Mouse (Mus musculus): ENCODE results near the gene Mtx3. TPM values are rescaled to one million over a fixed set of nuclear protein-coding genes. Genes with fewer than 3 reads are reported as not detected.

The Mtx3 gene
- polyA plus RNA-seq, 1 experiment: 5.0 TPM

DNA sequence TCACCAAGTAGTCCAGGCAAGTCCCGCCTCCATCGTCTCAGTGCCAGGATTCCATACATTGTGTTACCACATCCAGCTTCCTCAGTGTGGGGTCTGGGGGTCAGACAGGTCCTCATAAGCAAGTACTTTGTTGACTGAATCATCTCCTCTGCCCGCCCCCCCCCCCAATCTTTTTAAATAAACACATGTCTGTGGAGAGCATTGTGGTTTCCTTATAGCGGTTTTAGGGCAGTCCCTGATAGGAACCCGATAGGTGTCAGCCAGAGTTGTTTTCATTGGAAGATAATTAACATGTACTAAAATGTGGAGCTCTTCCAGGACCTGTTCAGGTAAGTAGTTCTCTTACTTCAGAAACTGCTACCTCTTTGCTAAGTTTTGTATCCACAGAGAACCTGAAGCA, 14.2 kb downstream of the Mtx3 start:
- Histone ChIP-seq H3K4me3 (ENCODE audit: insufficient read depth, low read depth, low read length) (no peak overlapping the region), H3K27ac (ENCODE audit: insufficient read depth, low read depth, low read length) (no peak overlapping the region), H3K36me3 (ENCODE audit: control insufficient read depth, insufficient read depth, low read length) (no peaks in the 10 kb centered on the region), H3K4me1 (ENCODE audit: control insufficient read depth, insufficient read depth, low read length) (no peaks in the 10 kb centered on the region), H3K27me3 (replicated peaks; ENCODE audit: control insufficient read depth, insufficient read depth, low read length) (no peaks in the 10 kb centered on the region)
- TF ChIP-seq POLR2A (IDR thresholded peaks at IDR 0.05; ENCODE audit: low read depth, low read length) (no peak), CTCF (conservative IDR thresholded peaks at IDR 0.05; ENCODE audit: insufficient read depth, insufficient read length, low read depth, low read length) (no peak)
- 77% methylated on average over 5 of the region's 5 CpGs for WGBS
- DNase-seq: no peak

DNA sequence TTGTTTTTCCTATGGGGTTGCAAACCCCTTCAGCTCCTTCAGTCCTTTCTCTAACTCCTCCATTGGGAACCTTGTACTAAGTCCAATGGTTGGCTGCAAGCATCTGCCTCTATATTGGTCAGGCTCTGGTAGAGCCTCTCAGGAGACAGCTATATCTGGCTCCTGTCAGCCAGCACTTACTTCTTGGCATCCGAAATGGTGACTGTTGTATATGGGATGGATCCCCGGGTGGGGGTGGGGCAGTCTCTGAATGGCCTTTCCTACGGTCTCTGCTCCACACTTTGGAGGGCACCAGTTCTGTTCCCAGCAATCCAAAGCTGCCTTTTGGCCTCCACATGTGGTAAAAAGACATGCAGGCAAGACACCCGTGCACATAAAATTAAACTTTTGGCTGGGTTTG, 15.4 kb downstream of the Mtx3 start:
- DNase-seq: no peak
- TF ChIP-seq POLR2A (IDR thresholded peaks at IDR 0.05; ENCODE audit: low read depth, low read length): no peak
- TF ChIP-seq CTCF (conservative IDR thresholded peaks at IDR 0.05; ENCODE audit: insufficient read depth, insufficient read length, low read depth, low read length): no peak
- H3K27me3 ChIP-seq (replicated peaks; ENCODE audit: control insufficient read depth, insufficient read depth, low read length): no peaks in the 10 kb centered on the region
- H3K36me3 ChIP-seq (ENCODE audit: control insufficient read depth, insufficient read depth, low read length): no peaks in the 10 kb centered on the region
- H3K4me1 ChIP-seq (ENCODE audit: control insufficient read depth, insufficient read depth, low read length): no peaks in the 10 kb centered on the region
- no peak overlapping the region for H3K4me3 ChIP-seq (ENCODE audit: insufficient read depth, low read depth, low read length)
- 80% methylated on average over 4 of the region's 4 CpGs for WGBS
- no peak overlapping the region for H3K27ac ChIP-seq (ENCODE audit: insufficient read depth, low read depth, low read length)

DNA sequence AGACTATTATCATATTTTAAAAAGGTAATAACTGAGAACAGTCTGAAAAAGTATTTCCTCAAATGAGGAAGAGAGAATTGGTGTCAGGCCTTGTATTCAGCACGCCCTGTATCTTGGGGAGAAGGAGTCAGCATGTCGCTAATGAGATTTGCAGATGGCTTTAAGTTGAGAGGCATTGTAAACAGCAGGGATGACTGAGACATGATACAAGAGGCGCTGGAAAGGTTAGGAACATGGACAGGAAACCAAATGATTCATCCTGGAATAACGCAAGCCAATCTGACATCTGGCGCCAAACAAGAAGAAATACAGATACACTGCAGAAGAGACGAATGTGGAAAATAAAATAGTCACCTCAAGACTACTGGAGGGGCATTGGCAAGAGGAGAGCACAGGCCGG, 20.8 kb downstream of the Mtx3 start:
- Histone ChIP-seq H3K36me3 (ENCODE audit: control insufficient read depth, insufficient read depth, low read length) (no peaks in the 10 kb centered on the region), H3K27me3 (replicated peaks; ENCODE audit: control insufficient read depth, insufficient read depth, low read length) (no peaks in the 10 kb centered on the region; the same call in 1 of the 2 replicates), H3K27ac (ENCODE audit: insufficient read depth, low read depth, low read length) (no peak overlapping the region), H3K4me3 (ENCODE audit: insufficient read depth, low read depth, low read length) (no peak overlapping the region), H3K4me1 (ENCODE audit: control insufficient read depth, insufficient read depth, low read length) (no peaks in the 10 kb centered on the region)
- no peak for TF ChIP-seq CTCF (conservative IDR thresholded peaks at IDR 0.05; ENCODE audit: insufficient read depth, insufficient read length, low read depth, low read length)
- TF ChIP-seq POLR2A (IDR thresholded peaks at IDR 0.05; ENCODE audit: low read depth, low read length): no peak
- WGBS: 60% methylated on average over 7 of the region's 7 CpGs
- no peak for DNase-seq

DNA sequence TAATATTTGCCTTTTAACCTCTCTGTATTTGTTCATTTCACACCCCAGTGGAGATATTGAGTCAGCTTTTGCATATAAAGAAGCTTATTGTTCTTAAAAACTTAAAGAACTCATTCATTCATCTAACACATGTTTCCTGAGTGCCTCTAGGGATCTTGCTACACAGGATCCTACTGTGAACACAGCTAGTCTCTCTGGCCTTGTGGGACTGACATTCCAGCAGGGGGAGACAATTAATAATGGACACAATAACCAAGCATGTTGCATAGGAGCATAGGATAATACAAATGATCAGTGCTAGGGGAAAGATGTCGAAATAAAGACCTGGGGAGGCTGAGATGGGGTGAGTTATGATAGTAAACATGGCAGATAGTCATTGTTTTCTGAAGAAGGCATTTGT, 22.1 kb downstream of the Mtx3 start:
- H3K4me3 ChIP-seq (ENCODE audit: insufficient read depth, low read depth, low read length): no peak overlapping the region
- no peaks in the 10 kb centered on the region for H3K4me1 ChIP-seq (ENCODE audit: control insufficient read depth, insufficient read depth, low read length)
- H3K36me3 ChIP-seq (ENCODE audit: control insufficient read depth, insufficient read depth, low read length): no peaks in the 10 kb centered on the region
- WGBS: 80% methylated on average over 1 of the region's 1 CpGs
- TF ChIP-seq POLR2A (IDR thresholded peaks at IDR 0.05; ENCODE audit: low read depth, low read length) (no peak), CTCF (conservative IDR thresholded peaks at IDR 0.05; ENCODE audit: insufficient read depth, insufficient read length, low read depth, low read length) (no peak)
- H3K27me3 ChIP-seq (replicated peaks; ENCODE audit: control insufficient read depth, insufficient read depth, low read length): no peaks in the 10 kb centered on the region; the same call in 1 of the 2 replicates
- no peak overlapping the region for H3K27ac ChIP-seq (ENCODE audit: insufficient read depth, low read depth, low read length)
- no peak for DNase-seq

DNA sequence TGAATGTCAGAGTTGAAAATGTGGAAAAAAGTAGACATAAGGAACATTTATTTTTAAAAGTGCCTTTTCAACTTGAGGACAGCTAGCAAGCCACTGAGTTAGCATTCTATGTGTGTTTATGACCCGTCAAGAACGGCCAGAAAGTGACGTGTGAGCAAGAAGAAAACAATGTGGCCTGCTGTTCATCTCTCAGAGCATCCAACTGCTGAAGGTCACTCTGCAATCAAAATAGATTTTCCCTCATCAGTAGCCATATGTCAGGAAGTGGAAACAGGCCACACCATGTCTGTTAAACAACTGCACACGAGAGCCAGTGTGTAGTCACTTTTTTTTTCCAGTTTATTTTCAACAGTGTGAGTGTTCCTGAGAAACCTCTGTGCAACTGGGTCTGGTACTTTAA, 35.0 kb downstream of the Mtx3 start:
- TF ChIP-seq CTCF (conservative IDR thresholded peaks at IDR 0.05; ENCODE audit: insufficient read depth, insufficient read length, low read depth, low read length): no peak
- no peak for TF ChIP-seq POLR2A (IDR thresholded peaks at IDR 0.05; ENCODE audit: low read depth, low read length)
- 66% methylated on average over 4 of the region's 4 CpGs for WGBS
- no peak overlapping the region for H3K27ac ChIP-seq (ENCODE audit: insufficient read depth, low read depth, low read length)
- H3K4me3 ChIP-seq (ENCODE audit: insufficient read depth, low read depth, low read length): no peak overlapping the region
- H3K36me3 ChIP-seq (ENCODE audit: control insufficient read depth, insufficient read depth, low read length): no peaks in the 10 kb centered on the region
- no peaks in the 10 kb centered on the region for H3K4me1 ChIP-seq (ENCODE audit: control insufficient read depth, insufficient read depth, low read length)
- H3K27me3 ChIP-seq (replicated peaks; ENCODE audit: control insufficient read depth, insufficient read depth, low read length): no peaks in the 10 kb centered on the region
- no peak for DNase-seq

DNA sequence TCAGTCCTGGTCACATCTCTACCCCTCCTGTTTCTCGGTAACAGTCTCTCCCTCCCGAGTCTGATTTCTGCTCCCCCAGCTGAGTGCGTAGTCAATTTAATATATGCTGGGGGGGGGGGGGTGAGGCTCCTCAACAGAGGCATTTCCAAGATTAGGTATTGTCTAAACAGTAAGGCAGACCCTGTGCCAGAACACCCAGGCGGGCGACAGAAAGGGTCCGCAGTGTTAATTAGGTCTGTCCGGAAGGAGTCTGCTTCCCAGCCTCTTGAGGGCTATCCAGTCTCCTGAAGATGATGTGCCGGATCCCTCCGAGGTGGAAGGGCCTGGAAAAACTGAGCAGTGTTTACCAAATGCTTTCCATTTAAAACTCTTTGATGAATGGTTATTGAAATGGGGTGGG, 35.4 kb downstream of the Mtx3 start:
- H3K36me3 ChIP-seq (ENCODE audit: control insufficient read depth, insufficient read depth, low read length): no peaks in the 10 kb centered on the region
- DNase-seq: no peak
- no peaks in the 10 kb centered on the region for H3K4me1 ChIP-seq (ENCODE audit: control insufficient read depth, insufficient read depth, low read length)
- no peak for TF ChIP-seq POLR2A (IDR thresholded peaks at IDR 0.05; ENCODE audit: low read depth, low read length)
- TF ChIP-seq CTCF (conservative IDR thresholded peaks at IDR 0.05; ENCODE audit: insufficient read depth, insufficient read length, low read depth, low read length): no peak
- H3K27me3 ChIP-seq (replicated peaks; ENCODE audit: control insufficient read depth, insufficient read depth, low read length): no peaks in the 10 kb centered on the region
- H3K4me3 ChIP-seq (ENCODE audit: insufficient read depth, low read depth, low read length): no peak overlapping the region
- WGBS: 73% methylated on average over 9 of the region's 9 CpGs
- H3K27ac ChIP-seq (ENCODE audit: insufficient read depth, low read depth, low read length): no peak overlapping the region

DNA sequence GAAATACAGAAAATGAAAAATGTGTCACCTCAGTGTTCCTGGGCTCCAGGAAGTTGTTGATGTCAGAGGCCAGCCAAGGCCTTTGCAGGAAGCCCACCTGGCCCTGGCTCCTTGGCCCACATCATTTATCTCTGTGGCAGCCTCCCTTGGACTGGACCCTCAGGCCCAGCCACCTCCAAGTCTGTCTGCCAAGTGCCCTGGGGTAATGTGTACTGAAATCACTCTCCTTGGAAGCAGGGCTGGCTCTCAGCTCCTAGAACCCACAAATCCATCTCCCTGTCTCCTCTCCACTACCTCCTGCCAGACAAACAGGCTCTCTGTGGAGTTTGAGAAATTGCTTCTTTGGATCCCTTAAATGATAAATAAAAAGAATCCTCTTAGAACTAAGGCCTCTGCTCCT, 36.0 kb downstream of the Mtx3 start:
- no peak for TF ChIP-seq CTCF (conservative IDR thresholded peaks at IDR 0.05; ENCODE audit: insufficient read depth, insufficient read length, low read depth, low read length)
- TF ChIP-seq POLR2A (IDR thresholded peaks at IDR 0.05; ENCODE audit: low read depth, low read length): no peak
- Histone ChIP-seq H3K27ac (ENCODE audit: insufficient read depth, low read depth, low read length) (no peak overlapping the region), H3K36me3 (ENCODE audit: control insufficient read depth, insufficient read depth, low read length) (no peaks in the 10 kb centered on the region), H3K4me1 (ENCODE audit: control insufficient read depth, insufficient read depth, low read length) (no peaks in the 10 kb centered on the region), H3K4me3 (ENCODE audit: insufficient read depth, low read depth, low read length) (no peak overlapping the region), H3K27me3 (replicated peaks; ENCODE audit: control insufficient read depth, insufficient read depth, low read length) (no peaks in the 10 kb centered on the region)
- no peak for DNase-seq

Measured in kidney, adult 2 months (tissue).